Mouse (Mus musculus) forebrain, embryonic 15.5 days (tissue): ENCODE data around the gene Lzts2. TPM values are rescaled to one million over a fixed set of nuclear protein-coding genes. Genes with fewer than 3 reads are reported as not detected.

Experiments used
- ATAC-seq: fragments of 200-750 bp; cut with Nextera tagmentation; replicated peaks from 2 replicates; pipeline ENCODE4 v1.8.0; 2017; ENCODE audit warnings: mild to moderate bottlenecking, moderate TSS enrichment, moderate library complexity
- H3K27ac ChIP-seq: fragments of 300-500 bp; sonication (generic); replicated peaks from 2 replicates; pipeline ENCODE4 v1.5.1; 2015; ENCODE audit warnings: mild to moderate bottlenecking, inconsistent platforms
- H3K27me3 ChIP-seq: fragments of 300-500 bp; sonication (generic); 2 replicates; pipeline ENCODE4 v1.6.1; 2015; ENCODE audit warnings: inconsistent platforms
- H3K36me3 ChIP-seq: fragments of 300-500 bp; sonication (generic); 2 replicates; pipeline ENCODE4 v1.6.1; 2015; ENCODE audit warnings: mild to moderate bottlenecking, inconsistent platforms
- H3K4me1 ChIP-seq: fragments of 300-500 bp; sonication (generic); 2 replicates; pipeline ENCODE4 v1.6.1; 2015; ENCODE audit warnings: inconsistent platforms
- H3K4me2 ChIP-seq: fragments of 300-500 bp; sonication (generic); replicated peaks from 2 replicates; pipeline ENCODE4 v1.6.1; 2015; ENCODE audit warnings: mild to moderate bottlenecking, inconsistent platforms
- H3K4me3 ChIP-seq: fragments of 300-500 bp; sonication (generic); 2 replicates; pipeline ENCODE4 v1.5.1; 2015; ENCODE audit warnings: mild to moderate bottlenecking, inconsistent platforms
- H3K9ac ChIP-seq: fragments of 300-500 bp; sonication (generic); replicated peaks from 2 replicates; pipeline ENCODE4 v1.6.1; 2015; ENCODE audit warnings: mild to moderate bottlenecking, inconsistent platforms
- H3K9me3 ChIP-seq: fragments of 300-500 bp; sonication (generic); 2 replicates; pipeline ENCODE4 v1.6.1; 2016; ENCODE audit warnings: inconsistent platforms
- WGBS: fragments of 180-500 bp; shearing (Covaris S2); methylation state at CpG from one replicate; pipeline ENCODE4 v1.1.7; 2015; ENCODE audit warnings: mixed read lengths; 5-methylcytosine and 5-hydroxymethylcytosine counted together
- polyA plus RNA-seq: library from polyadenylated mRNA; unstranded; fragments of >200 nt; fragmentation: Nextera tagmentation; extraction: Ambion mirVana; gene quantifications from 2 replicates; pipeline ENCODE4 v1.2.1, GENCODE M21; 2015

The Lzts2 gene
- polyA plus RNA-seq, 1 experiment from 2014 or later = 25.7 TPM

DNA sequence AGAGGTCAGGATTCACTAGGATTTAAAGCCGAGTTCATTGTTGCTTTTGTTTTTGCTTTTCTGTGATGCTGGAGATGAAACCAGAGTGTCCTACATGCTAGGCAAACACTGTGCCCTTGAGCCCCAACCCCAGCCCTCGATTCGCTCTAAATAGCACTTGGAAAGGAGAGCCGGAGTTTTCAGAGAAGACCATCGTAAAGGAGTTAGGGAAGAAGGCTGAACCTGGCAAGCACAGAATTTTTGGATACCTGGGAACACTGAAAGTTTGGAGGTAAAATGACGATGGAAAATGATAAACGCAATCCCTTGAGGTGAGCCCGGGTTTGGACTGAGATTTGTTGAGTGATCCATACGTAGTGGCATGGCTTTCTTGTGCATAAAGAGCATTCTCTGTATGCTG is 25.9 kb upstream of the Lzts2 start:
- H3K27ac ChIP-seq = peak overlapping the region; percentile 67
- peak overlapping the region; percentile 93 for H3K9ac ChIP-seq
- peaks cover 42% of the 10 kb centered on the region for H3K4me1 ChIP-seq
- H3K4me3 ChIP-seq = peak overlapping the region; percentile 85
- peak overlapping the region; percentile 86 for H3K4me2 ChIP-seq
- peaks cover 5% of the 10 kb centered on the region; the same call in 1 of the 2 replicates for H3K36me3 ChIP-seq
- WGBS = 37% methylated on average over 9 of the region's 9 CpGs
- H3K27me3 ChIP-seq = no peaks in the 10 kb centered on the region
- no peak for ATAC-seq
- no peaks in the 10 kb centered on the region for H3K9me3 ChIP-seq

DNA sequence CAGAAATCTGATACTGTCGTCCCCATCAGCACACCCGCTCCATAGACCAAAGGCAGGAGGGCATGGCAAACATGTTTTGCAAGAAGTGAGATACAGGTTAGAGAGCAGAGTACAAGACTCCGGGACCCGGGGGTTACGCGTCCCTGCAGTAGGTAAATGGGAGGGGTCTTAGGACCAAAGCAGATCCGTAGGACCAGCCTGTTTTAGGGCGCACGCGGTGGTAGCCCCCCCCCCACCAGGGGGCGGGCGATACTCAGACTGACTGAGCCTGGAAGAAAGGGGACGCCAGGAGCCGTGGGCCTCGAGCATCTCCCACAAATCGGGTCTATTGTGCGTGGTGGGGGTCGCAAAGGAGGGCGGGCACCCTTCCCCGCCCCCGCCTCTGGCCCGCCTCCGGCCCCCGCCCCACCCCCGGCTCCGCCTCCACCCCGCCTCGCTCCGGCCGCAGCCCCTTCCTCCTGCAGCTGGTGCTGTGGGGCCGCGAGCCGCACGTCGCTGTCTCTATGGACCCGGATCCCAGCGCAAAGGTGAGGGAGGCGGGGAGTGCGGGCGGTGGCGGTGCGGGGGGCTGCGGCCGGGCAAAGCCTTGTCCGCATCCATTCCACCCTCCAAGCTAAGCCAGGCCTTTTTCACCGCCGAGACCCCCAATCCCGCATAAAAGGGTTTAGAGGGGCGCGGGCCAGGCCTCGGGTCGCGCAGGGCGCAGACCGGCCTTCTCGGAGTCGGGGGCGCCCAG is 25.2 kb upstream of the Lzts2 start, which contains the start of gene Sema4g:
Gene Sema4g, plus strand, starts transcription at position 271 of the 736 bp plus-strand sequence.
- peaks cover 42% of the 10 kb centered on the region for H3K4me1 ChIP-seq
- H3K36me3 ChIP-seq = peaks cover 5% of the 10 kb centered on the region; the same call in 1 of the 2 replicates
- no peaks in the 10 kb centered on the region for H3K9me3 ChIP-seq
- 1% methylated on average over 51 of the region's 58 CpGs for WGBS
- ATAC-seq = peak; percentile 79
- H3K27me3 ChIP-seq = no peaks in the 10 kb centered on the region
- H3K4me2 ChIP-seq = peak within 1 kb of the TSS; percentile 86
- H3K27ac ChIP-seq = peak within 1 kb of the TSS; percentile 67
- H3K9ac ChIP-seq = peak within 1 kb of the TSS; percentile 93
- peak within 1 kb of the TSS; percentile 85 for H3K4me3 ChIP-seq

DNA sequence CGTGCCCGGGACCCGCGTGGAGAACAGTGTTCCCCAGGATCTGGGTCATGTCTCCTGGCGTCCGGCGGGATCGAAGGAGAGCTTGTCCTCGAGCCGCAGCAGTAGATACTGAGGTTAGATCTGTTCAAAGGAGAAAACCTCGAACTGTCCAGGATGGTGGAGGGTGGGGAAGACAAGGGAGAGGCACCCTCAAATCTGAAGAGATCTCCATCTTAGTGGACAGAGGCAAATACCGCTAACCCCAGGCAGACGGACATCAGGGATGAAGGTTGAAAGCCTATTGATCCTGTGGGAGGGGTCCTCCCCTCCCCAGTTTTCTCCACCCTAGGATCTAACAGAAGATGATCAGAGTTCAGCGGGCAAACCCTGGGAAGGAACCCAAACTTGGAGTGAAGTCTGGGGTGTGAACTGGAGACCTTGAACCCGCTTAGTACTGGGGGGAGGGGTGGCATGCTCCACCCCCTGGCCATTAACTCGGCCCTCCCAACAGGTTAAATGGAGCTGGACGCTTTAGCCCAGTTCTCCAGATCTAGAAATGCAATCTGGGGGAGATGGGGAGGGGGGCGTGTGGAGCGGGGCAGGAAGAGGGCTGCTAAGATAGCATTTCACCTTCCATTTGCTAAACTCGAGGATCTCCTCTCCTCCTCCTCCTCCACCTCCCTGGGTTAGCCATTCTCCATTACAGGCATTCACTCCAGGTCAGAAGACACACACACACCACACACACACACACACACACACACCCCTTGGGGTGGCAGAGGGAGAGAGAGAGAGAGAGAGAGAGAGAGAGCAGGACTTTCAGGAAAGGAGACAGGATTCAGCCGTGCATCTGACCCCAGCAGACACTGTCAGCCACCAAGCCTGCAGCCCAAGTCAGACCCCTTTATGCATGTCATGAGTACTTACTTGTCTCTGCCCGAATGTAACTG is 24.4 kb upstream of the Lzts2 start:
- WGBS = 6% methylated on average over 22 of the region's 22 CpGs
- peak overlapping the region; percentile 85 for H3K4me3 ChIP-seq

DNA sequence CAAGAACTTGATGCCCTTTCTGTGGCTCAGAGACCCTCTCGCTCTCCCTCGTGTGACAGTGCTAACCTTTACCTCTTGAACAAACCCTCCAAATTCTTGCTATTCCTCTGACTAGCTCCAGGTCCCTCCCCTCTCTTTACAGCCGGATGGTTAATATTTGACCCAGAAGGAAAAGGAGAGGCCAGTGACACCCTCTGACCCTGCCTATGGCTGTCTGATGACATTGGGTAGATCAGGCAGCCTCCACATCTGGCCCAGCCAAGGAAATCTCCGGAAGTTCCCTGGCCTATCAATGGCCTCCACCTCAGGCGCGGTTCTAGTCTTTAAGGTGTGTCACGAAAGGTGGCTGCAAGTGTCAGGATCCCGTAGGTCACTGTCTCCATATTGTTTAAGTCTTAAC is 23.2 kb upstream of the Lzts2 start:
- Histone ChIP-seq H3K9me3 (no peaks in the 10 kb centered on the region), H3K9ac (no peak overlapping the region), H3K27ac (no peak overlapping the region), H3K4me1 (peaks cover 42% of the 10 kb centered on the region), H3K4me2 (peak overlapping the region; percentile 86; the same call in 1 of the 2 replicates), H3K4me3 (no peak overlapping the region), H3K36me3 (peaks cover 8% of the 10 kb centered on the region; the same call in 1 of the 2 replicates), H3K27me3 (no peaks in the 10 kb centered on the region)
- ATAC-seq = no peak
- 83% methylated on average over 8 of the region's 8 CpGs for WGBS

More for the DNA sequence above, 24.4 kb upstream of the Lzts2 start:
- H3K27me3 ChIP-seq = no peaks in the 10 kb centered on the region
- H3K9ac ChIP-seq = peak overlapping the region; percentile 93
- peaks cover 42% of the 10 kb centered on the region for H3K4me1 ChIP-seq
- H3K36me3 ChIP-seq = peaks cover 8% of the 10 kb centered on the region; the same call in 1 of the 2 replicates
- ATAC-seq = peak; percentile 20; the same call in 1 of the 2 replicates
- H3K9me3 ChIP-seq = no peaks in the 10 kb centered on the region
- H3K4me2 ChIP-seq = peak overlapping the region; percentile 86
- peak overlapping the region; percentile 67 for H3K27ac ChIP-seq

DNA sequence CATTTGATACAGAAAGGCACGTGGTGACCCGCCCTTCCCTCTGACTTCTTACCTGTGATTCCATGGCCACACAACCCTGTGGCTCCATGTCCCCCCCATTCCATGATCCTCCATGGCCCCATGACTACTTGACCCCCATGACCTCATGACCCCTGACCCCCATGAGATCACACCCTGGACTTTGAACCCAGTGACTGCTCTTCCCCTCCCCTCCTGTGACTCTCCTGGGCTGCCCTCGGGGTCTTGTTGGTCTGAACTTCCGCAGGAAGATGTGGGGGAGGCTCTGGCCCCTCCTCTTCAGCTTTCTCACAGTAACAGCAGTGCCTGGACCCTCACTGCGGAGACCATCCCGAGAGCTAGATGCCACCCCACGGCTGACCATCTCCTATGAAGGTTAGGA is 22.0 kb upstream of the Lzts2 start:
- no peak for ATAC-seq
- Histone ChIP-seq H3K36me3 (peaks cover 18% of the 10 kb centered on the region), H3K9ac (no peak overlapping the region), H3K9me3 (no peaks in the 10 kb centered on the region), H3K4me3 (no peak overlapping the region), H3K4me2 (no peak overlapping the region), H3K27ac (no peak overlapping the region), H3K27me3 (no peaks in the 10 kb centered on the region), H3K4me1 (peaks cover 38% of the 10 kb centered on the region)
- WGBS = 65% methylated on average over 7 of the region's 7 CpGs

DNA sequence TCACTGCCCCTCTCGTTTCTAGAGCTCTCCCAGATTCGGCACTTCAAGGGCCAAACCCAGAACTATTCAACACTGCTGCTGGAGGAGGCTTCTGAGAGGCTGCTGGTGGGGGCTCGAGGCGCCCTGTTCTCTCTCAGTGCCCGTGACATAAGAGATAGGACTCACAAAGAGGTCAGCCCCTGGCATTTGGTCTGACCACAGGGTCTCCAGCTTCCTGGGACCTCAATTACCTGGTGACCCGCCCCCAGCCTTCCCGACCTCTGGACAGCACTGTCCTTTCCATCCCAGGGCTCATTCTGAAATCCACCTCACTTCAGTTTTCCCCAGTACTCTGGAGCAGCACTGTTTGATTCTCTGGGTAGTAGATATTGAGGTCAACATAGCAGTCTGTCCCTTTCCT is 21.5 kb upstream of the Lzts2 start:
- WGBS = 70% methylated on average over 7 of the region's 7 CpGs
- Histone ChIP-seq H3K4me2 (no peak overlapping the region), H3K4me3 (no peak overlapping the region), H3K27ac (no peak overlapping the region), H3K9me3 (no peaks in the 10 kb centered on the region), H3K4me1 (peaks cover 33% of the 10 kb centered on the region), H3K36me3 (peaks cover 23% of the 10 kb centered on the region), H3K9ac (no peak overlapping the region), H3K27me3 (no peaks in the 10 kb centered on the region)
- ATAC-seq = no peak

DNA sequence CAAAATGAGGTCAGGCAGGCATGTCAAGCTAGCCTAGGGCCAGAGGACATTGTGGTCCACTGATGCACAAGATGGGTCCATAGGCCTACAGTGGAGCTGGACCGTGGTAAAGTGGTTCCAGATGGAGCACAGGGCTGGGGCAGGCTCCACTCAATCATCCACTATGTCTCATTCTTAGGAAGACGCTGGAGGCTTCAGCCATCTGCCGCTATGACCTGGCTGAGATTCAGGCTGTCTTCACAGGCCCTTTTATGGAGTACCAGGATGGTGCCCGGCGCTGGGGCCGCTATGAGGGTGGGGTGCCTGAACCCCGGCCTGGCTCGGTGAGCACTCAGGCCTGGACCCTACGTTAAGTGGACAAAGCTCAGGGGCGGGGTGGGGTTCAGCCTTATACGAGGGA is 16.4 kb upstream of the Lzts2 start:
- no peak for ATAC-seq
- H3K4me2 ChIP-seq = no peak overlapping the region
- H3K36me3 ChIP-seq = peaks cover 68% of the 10 kb centered on the region
- H3K9me3 ChIP-seq = no peaks in the 10 kb centered on the region
- H3K4me1 ChIP-seq = no peaks in the 10 kb centered on the region
- no peak overlapping the region for H3K9ac ChIP-seq
- no peaks in the 10 kb centered on the region for H3K27me3 ChIP-seq
- no peak overlapping the region for H3K4me3 ChIP-seq
- WGBS = 85% methylated on average over 11 of the region's 11 CpGs
- H3K27ac ChIP-seq = no peak overlapping the region

DNA sequence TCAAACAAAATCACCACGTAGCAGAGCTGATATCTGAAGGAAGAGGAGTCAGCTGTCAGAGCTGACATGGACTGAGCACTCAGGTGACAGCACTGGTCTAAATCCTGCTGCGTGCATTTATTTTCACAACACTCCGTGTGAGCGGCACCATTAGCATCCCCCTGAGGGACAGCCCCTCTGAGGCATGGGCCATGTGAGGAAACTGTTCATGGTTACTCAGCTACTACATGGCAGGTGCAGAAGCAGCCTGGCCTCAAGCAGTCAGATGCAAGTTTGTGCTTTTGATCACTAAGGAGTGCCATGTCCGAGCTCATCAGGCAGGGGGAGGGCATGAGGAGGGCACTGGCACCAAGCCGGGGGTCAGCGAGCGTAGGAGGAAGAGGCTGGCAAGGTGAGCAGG is 14.6 kb upstream of the Lzts2 start:
- 88% methylated on average over 8 of the region's 8 CpGs for WGBS
- no peaks in the 10 kb centered on the region for H3K4me1 ChIP-seq
- no peak overlapping the region for H3K27ac ChIP-seq
- no peaks in the 10 kb centered on the region for H3K9me3 ChIP-seq
- no peak for ATAC-seq
- no peak overlapping the region for H3K4me3 ChIP-seq
- H3K36me3 ChIP-seq = peaks cover 75% of the 10 kb centered on the region
- H3K4me2 ChIP-seq = no peak overlapping the region
- H3K27me3 ChIP-seq = no peaks in the 10 kb centered on the region
- no peak overlapping the region for H3K9ac ChIP-seq

DNA sequence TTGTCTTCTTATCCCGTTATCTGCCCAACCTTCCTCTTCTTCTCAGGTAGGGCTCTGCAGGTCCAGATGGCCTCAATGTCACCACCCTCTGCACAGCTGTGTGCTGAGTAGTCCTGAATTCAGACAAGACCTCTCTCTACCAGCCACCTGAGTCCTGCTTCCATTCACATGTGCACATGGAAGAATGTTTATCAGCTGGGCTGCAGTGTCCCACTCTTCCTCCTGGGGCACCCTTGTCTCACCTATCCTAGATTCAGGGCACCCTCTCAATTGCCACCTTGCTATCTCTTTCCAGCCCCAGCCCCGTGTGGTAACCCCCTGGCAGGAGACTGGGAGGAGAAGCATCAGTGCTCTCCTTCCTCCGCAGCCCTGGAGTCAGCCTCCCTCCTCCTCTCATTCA is 11.9 kb upstream of the Lzts2 start:
- Histone ChIP-seq H3K4me2 (no peak overlapping the region), H3K4me1 (peaks cover 17% of the 10 kb centered on the region), H3K9ac (no peak overlapping the region), H3K9me3 (no peaks in the 10 kb centered on the region), H3K36me3 (peaks cover 64% of the 10 kb centered on the region), H3K27ac (no peak overlapping the region), H3K4me3 (no peak overlapping the region), H3K27me3 (no peaks in the 10 kb centered on the region)
- ATAC-seq = no peak
- 74% methylated on average over 3 of the region's 3 CpGs for WGBS

DNA sequence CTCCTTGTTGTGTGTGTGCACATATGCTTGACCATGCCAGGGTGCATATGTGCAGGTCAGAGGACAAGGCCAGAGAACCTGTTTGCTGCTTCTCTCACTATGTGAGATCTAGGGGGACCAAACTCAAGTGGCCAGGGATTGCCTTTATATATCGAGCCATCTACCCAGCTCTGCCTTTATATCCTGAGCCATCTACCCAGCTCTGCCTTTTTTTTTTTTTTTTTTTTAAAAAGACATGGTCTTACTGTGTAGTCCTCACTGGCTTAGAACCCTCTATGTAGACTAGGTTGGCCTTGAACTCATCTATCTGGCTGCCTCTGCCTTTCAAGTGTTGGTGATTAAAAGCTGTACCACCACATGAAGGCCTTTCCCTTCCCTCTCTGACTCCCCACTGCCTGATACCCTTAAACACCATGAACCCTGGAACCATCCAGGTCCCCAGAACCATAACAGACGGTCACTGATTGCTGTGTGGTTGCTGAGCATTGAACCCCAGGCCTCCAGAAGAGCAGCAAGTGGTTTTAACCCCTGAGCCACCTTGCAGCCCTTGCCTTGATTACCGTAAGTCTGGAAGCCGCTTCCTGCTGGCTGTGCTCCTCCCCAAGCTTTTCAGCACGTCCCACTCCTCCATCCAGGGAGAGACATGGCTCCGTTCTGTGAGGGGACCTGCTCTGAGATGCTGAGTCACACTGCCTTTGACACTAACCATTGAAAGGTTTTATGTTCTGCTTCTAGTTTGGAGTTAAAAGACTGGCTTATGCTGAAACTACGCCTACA is 10.3 kb upstream of the Lzts2 start:
- no peaks in the 10 kb centered on the region for H3K9me3 ChIP-seq
- H3K27ac ChIP-seq = no peak overlapping the region
- no peaks in the 10 kb centered on the region for H3K27me3 ChIP-seq
- no peak overlapping the region for H3K9ac ChIP-seq
- peaks cover 33% of the 10 kb centered on the region for H3K4me1 ChIP-seq
- peaks cover 51% of the 10 kb centered on the region for H3K36me3 ChIP-seq
- H3K4me3 ChIP-seq = no peak overlapping the region
- ATAC-seq = no peak
- WGBS = 87% methylated on average over 7 of the region's 7 CpGs
- H3K4me2 ChIP-seq = no peak overlapping the region

DNA sequence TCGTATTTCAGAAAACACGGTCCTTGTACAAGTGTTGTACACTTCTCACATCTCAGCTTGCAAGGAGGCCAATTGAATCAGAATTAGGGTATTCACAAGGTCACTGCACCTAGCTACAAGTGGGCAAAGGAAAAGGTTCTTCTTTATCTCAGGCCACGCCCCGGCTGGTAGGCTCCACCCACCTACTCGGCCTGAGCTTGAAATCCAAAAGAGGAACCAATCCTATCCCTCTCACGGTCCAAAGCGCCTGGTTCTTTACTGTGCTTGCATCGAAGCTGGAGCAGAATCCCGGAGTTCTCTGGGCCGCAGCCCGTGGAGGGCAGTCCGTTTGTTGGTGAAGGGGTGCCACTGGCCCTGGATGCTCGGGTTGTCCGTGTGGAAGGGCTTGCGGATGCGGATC is 8.8 kb upstream of the Lzts2 start, which contains the start of gene Twnk:
Gene Twnk, plus strand, starts transcription at position 220 of the 400 bp plus-strand sequence.
- H3K27ac ChIP-seq = peak within 1 kb of the TSS; percentile 70
- WGBS = 9% methylated on average over 16 of the region's 16 CpGs
- peaks cover 35% of the 10 kb centered on the region for H3K4me1 ChIP-seq
- no peaks in the 10 kb centered on the region for H3K9me3 ChIP-seq
- H3K36me3 ChIP-seq = peaks cover 49% of the 10 kb centered on the region
- H3K4me3 ChIP-seq = peak within 1 kb of the TSS; percentile 89
- ATAC-seq = no peak
- H3K27me3 ChIP-seq = no peaks in the 10 kb centered on the region
- peak within 1 kb of the TSS; percentile 89 for H3K4me2 ChIP-seq
- H3K9ac ChIP-seq = peak within 1 kb of the TSS; percentile 80
